22 mouse cellular contexts compared by ENCODE assay signal in genomic region chr7:110555260-110555659, GRCm38 (mm10). TPM values are rescaled to one million over a fixed set of nuclear protein-coding genes. Genes with fewer than 3 reads are reported as not detected.
DNase-seq lines count a peak whose midpoint lies in the region; ATAC-seq and TF ChIP-seq lines count a peak whose summit lies in the region.
"Had no signal": no experiment of that assay in that cellular context is flagged by ENCODE, and none has a peak within 500 bp of the region (broad histone marks: within the 10 kb centered on the region; RNA-seq: fewer than 3 reads in every experiment).

No protein-coding gene starts in this region.

- intact Hi-C loops in left cerebral cortex, adult 2 months (cut with DNase I): no loop called here
- intact Hi-C loops in left cerebral cortex, postnatal 25 days (cut with DNase I): loop anchor here (5.0 kb wide), 1 partner anchor 57 kb away; the partner anchor contains the start of gene Sbf2

- DNase-seq in frontal cortex, postnatal 14 days (ENCODE audit: low spot score in 2 of 2): no peak
- DNase-seq in left cerebral cortex, adult 11 months (ENCODE audit: low spot score): peak; percentile 35
- DNase-seq in left cerebral cortex, adult 2 months (ENCODE audit: extremely low spot score in 1 of 2, low spot score in 2 of 2): no peak
- peak; percentile 18 to 87 for DNase-seq in left cerebral cortex, postnatal 25 days (ENCODE audit: low spot score in 2 of 2)
- DNase-seq: adrenal gland, postnatal 25 days; cerebellum, adult 8-10 months; gastrocnemius, adult 2 months; heart, adult 11 months; heart, postnatal 14 days; kidney, adult 9 months; kidney, postnatal 25 days; lung, postnatal 14 days; midbrain, embryonic 14.5 days had no signal

- TF ChIP-seq POLR2A in bone marrow macrophage, adult 2 months (IDR thresholded peaks at IDR 0.05; ENCODE audit: borderline replicate concordance, low read depth, low read length): no peak

- TF ChIP-seq CTCF in left cerebral cortex, adult 2 months (IDR thresholded peaks at IDR 0.05): no peak
- no peak for TF ChIP-seq CTCF in bone marrow macrophage, adult 2 months (IDR thresholded peaks at IDR 0.05; ENCODE audit: low read depth, low read length)

- no peak overlapping the region; the same call in 1 of the 2 replicates for H3K27ac ChIP-seq in left cerebral cortex, adult 2 months
- 0 out of 2 replicates have a peak overlapping the region, but pooled peaks have one; percentile 17 for H3K27ac ChIP-seq in bone marrow macrophage, adult 2 months (ENCODE audit: insufficient read depth, low read depth, low read length)
- H3K27ac ChIP-seq: gastrocnemius, adult 2 months; hindbrain, embryonic 12.5 days; limb, embryonic 15.5 days; stomach, postnatal 0 days had no signal

- peak; percentile 96 for ATAC-seq in frontal cortex, adult (ENCODE audit: low TSS enrichment)
- no peak for ATAC-seq in cerebellum, adult (ENCODE audit: insufficient number of reproducible peaks, low FRiP score, low TSS enrichment)

- no peak overlapping the region for H3K4me3 ChIP-seq in left cerebral cortex, adult 2 months
- no peak overlapping the region for H3K4me3 ChIP-seq in bone marrow macrophage, adult 2 months (ENCODE audit: insufficient read depth, low read length)
- H3K4me3 ChIP-seq: gastrocnemius, adult 2 months; heart, embryonic 12.5 days; hindbrain, embryonic 12.5 days; limb, embryonic 15.5 days; megakaryocyte, embryonic 14.5 days had no signal

- H3K4me1 ChIP-seq in bone marrow macrophage, adult 2 months (ENCODE audit: control insufficient read depth, insufficient read depth, low read length): peaks cover 25% of the 10 kb centered on the region
- H3K4me1 ChIP-seq: hindbrain, embryonic 12.5 days; megakaryocyte, embryonic 14.5 days had no signal

RNA-seq across cellular contexts. Expression of gene Sbf2, which starts 59.5 kb away (rescaled TPM):
- 10 to 100 TPM; 54.7 to 55.2 TPM for total RNA-seq in left cerebral cortex, adult 2 months (2021)
- polyA plus RNA-seq in bone marrow macrophage, adult 2 months (2012; ENCODE audit: insufficient read depth, insufficient read length, missing spikeins): 48.1 and 49.9 TPM in 2 replicates
- total RNA-seq in left cerebral cortex, postnatal 25 days (2021): 10 to 100 TPM; 58.3 to 70.2 TPM
- polyA plus RNA-seq: G1E had no signal

Comparison
In these comparisons a context has a peak if more than half of its experiments do, and no peak if none do; other contexts are left out.
1. DNase-seq: peak in left cerebral cortex, adult 11 months (single experiment) and left cerebral cortex, postnatal 25 days (2 of 2); none in frontal cortex, postnatal 14 days (0 of 2) and left cerebral cortex, adult 2 months (0 of 2).